Mouse (Mus musculus) adrenal gland, postnatal 36 days (tissue): ENCODE data around the gene Rnf225. TPM values are rescaled to one million over a fixed set of nuclear protein-coding genes. Genes with fewer than 3 reads are reported as not detected.
"Not testable (repeated sequence)": the region's sequence is repeated elsewhere in the genome, so short reads cannot be mapped to it uniquely, and the experiment has no call there.

Experiments used
- DNase-seq, 2 experiments: peaks; one replicate each; pipeline ENCODE4 v3.0.0; 2021; ENCODE audit warnings: mixed read lengths in 1 of 2
- long read RNA-seq, 2 experiments: library from polyadenylated mRNA; stranded (forward); transcript quantifications; one replicate each; pipeline ENCODE4 v2.0.0; 2021; ENCODE audit warnings: borderline sequencing depth in 2 of 2
- total RNA-seq, 2 experiments: library from RNA; stranded (reverse); gene quantifications; 2 replicates each; pipeline ENCODE4 v1.2.3; 2021

The Rnf225 gene
- under 1 TPM; 0.20 to 0.63 TPM for total RNA-seq
- long read RNA-seq, experiment 1 = 0 reads
- long read RNA-seq, experiment 2 = 0 reads

DNA sequence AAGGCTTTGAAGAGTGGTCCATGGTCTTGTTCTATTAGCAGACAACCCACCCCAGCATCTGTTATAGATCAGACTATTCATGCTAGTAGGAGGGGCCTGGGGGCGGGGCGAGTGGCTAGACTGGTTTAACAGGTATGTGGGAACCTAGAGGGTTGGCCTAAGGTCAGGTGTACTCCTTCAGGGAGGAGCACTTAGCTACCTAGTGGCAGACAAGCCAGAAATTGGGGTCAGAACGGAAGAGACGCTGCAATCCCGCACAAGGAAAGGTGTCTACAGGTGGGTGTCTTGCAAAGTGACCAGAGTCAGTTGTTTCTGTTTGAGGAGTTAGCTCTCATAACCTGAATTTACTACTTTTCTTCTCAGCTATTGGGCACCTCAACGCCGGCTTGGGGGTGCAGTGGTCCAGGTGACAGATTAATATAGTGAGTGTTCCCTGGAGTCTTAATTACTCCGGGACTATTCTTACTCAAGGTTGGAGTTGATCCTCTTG, at the start of gene Rnf225:
Gene Rnf225 (plus strand): TSS at position 226 of the 490 bp plus-strand sequence.
- no peak for DNase-seq

GRCm38 (mm10) chr7:12880036-12880435, 47.2 kb upstream of the Rnf225 start:
- no peak for DNase-seq

- DNase-seq = not testable (repeated sequence)
Measured at GRCm38 (mm10) chr7:12880497-12880896, 46.7 kb upstream of the Rnf225 start.

- DNase-seq = peak; percentile 95 to 96
Measured at GRCm38 (mm10) chr7:12880911-12881660, 46.1 kb upstream of the Rnf225 start, which contains the start of gene Zfp128. Gene Zfp128 (plus strand): TSS chr7:12881177.

GRCm38 (mm10) chr7:12886563-12887266, 40.5 kb upstream of the Rnf225 start:
- DNase-seq = no peak

GRCm38 (mm10) chr7:12887585-12887984, 39.6 kb upstream of the Rnf225 start:
- DNase-seq = no peak

- no peak for DNase-seq
Measured at GRCm38 (mm10) chr7:12890928-12891327, 36.3 kb upstream of the Rnf225 start.

DNA sequence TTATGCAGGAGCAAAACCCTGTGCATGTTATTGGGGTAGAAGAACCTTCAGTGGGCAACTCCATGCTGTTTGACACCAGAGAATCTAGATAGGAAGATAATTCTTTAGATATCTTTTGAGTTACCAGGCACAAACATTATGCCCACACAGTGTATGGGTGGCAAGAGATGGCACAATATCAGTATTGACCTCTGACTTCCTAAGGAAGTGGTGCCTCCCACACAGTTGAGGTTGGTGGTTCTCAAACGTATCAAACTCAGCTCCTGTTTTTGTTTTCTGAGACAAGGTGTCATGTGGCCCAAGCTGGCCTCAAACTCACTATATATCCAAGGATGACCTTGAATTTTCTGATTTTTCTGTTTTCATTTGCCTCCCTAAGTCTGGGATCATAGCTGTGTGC, 35.9 kb upstream of the Rnf225 start:
- DNase-seq = no peak

- DNase-seq = peak; percentile 92 to 93
Measured at GRCm38 (mm10) chr7:12897655-12898410, 29.4 kb upstream of the Rnf225 start, which contains the start of gene Zscan22. Gene Zscan22 (plus strand): TSS chr7:12897815.

DNA sequence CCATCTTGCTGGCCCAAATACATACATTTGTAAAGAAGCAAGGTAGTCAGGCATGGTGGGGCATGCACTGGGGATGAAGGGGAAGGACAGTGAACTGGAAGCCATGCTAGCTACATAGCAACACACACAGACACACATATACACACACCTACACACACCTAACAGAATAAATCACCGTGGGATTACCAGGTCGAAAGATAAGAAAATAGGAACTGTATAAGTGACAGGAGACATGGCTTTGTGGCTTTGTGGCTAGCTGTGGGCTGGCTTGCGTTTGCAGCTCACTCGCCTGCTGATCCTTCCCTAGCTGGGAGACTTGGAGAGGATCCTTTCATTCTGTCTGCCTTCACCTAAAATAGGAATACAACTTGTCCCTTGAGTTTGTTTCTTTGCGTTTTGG, 25.7 kb upstream of the Rnf225 start:
- DNase-seq = no peak

DNA sequence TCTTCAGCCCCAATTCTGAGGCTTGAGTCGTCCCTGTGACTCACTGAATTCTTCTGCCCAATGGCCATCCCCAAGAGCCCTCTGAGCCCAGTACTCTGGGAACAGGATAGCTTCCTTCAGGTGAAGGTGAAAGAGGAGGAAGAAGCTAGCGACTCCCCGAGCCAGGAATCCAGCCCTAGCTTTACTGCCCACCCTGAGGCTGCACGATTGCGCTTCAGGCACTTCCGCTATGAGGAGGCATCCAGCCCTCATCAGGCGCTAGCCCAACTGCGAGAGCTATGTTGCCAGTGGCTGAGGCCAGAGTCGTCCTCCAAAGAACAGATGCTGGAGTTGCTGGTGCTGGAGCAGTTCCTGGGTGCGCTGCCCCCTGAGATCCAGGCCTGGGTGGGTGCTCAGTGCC, 23.6 kb upstream of the Rnf225 start:
- no peak for DNase-seq

DNA sequence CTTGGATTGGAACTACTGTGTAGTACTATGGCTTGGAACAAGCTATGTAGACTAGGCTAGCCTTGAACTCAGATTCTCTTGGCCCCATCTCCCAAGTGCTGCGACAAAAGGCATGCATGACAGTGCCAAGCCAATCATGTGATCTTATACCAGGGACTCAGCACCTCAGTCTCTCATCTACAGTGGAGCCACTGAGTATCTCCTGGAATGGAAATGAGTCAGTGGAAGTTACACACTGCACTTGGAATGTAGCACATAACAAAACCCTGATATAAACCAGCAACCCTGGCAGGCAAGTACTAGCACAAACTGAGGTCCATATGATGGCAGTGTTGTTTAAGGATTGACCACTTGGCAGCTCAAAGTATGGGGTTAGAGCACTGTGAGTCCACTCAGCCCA, 22.1 kb upstream of the Rnf225 start:
- DNase-seq = peak in 1 of 2 experiments; percentile 19

DNA sequence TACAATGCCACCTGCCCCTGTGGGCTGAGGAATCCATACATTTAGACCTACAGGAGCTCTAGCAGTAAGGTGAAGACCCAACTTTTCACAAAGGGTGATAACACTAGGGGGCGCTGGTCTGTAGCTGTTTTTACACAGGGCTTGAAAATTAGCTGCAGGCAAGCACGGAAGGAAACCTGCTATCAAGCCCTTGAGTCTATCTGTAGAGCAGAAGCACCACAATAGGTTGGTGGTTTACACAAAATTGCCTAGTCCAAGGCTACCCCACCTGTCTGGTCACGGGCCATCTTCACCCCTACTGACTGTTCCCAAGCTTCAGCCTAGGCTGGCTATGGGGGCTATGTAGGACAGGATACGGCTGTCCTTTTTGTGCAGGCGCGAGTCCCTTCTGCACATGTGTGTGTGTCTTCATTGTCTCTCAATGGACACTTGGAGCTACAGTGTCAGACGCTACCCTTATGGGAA, 17.7 kb upstream of the Rnf225 start:
- peak; percentile 80 to 88 for DNase-seq

- peak; percentile 55 to 70 for DNase-seq
Measured at GRCm38 (mm10) chr7:12910181-12910668, 17.0 kb upstream of the Rnf225 start.

DNA sequence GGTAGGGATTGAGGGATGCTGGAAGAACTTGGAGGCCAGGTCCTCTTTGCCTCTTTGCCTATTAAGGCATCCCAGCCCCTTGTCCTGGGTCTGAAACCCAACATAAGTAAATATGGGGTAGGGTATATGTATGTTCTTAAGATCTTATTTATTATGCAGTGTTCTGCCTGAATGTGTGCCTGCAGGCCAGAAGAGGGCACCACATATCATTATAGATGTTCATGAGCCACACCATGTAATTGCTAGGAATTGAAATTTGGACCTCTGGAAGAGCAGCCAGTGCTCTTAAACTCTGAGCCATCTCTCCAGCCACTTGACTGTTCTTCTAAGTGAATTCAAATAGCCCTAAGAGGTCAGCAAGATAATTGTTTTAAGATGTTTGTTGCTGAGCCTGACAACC, 13.7 kb upstream of the Rnf225 start:
- no peak for DNase-seq

GRCm38 (mm10) chr7:12920495-12920894, 6.7 kb upstream of the Rnf225 start:
- DNase-seq = not testable (repeated sequence)

DNA sequence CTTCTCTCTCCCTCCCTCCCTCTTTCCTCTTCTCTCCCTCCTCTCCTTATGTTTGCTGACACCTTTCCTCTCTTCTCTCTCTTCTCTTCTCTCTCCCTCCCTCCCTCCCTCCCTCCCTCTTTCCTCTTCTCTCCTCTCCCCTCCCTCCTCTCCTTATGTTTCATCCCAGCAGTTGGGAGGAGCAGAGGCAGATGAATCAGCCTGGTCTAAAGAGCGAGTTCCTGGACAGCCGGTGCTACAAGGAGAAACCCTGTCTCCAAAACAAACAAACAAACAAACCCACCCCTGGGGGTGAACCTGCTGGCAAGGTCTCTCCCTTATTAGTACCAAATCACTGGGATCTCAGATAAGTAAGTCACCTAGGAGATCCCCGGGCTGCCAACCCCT, 5.9 kb upstream of the Rnf225 start:
- no peak for DNase-seq

DNA sequence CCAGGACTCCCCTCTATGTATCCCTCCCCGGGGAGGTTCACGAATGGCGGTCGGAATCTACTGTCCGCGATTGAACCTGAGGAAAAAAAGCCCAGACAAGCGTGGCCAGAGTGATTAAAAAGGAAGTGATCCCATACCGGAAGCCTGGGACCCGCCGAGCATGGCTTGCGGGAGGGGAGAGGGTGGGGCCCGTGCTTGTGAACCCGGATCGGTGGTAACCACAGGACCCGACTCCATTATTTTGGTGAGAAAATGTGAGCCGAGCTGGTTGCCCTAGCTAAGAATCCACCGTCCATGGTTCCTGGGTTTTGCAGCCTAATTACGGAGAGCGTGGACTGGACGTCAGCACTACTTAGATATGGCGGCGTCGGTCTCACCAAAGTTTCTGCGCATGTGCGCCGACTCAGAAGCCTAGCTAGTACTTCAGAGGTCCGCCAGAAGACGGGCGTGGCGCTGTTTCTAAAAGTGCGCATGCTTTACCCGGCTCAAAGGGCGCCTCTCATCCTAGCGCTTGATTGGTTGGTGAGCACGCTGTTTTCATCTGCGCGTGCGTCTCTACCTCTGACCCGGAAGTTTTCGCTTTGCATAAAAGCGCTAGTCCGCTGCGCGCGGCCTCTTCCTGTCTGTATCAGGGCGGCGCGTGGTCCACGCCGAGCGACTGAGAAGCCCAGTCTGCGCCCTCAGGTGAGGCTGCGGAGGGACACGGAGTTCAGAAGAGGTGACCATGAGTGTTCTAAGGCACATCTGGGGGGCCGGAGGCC, 5.3 kb upstream of the Rnf225 start, which contains the start of gene Rps5:
Gene Rps5 (plus strand): TSS at position 586 of the 761 bp plus-strand sequence.
- peak; percentile 97 to 98 for DNase-seq

GRCm38 (mm10) chr7:12922729-12923128, 4.5 kb upstream of the Rnf225 start:
- no peak for DNase-seq

GRCm38 (mm10) chr7:12926316-12926715, 900 bp upstream of the Rnf225 start:
- no peak for DNase-seq
